Mouse (Mus musculus) heart, embryonic 13.5 days (tissue): ENCODE measurements around the gene Prkd2. TPM values are rescaled to one million over a fixed set of nuclear protein-coding genes. Genes with fewer than 3 reads are reported as not detected.

Source experiments
- ATAC-seq: fragments of 200-750 bp; cut with Nextera tagmentation; 2 replicates; pipeline ENCODE4 v1.8.0; 2017; ENCODE audit warnings: moderate TSS enrichment; ENCODE audit not compliant: insufficient number of reproducible peaks, low FRiP score, low TSS enrichment; ENCODE audit errors: extremely low read depth
- H3K27ac ChIP-seq: fragments of 300-500 bp; sonication (generic); replicated peaks from 2 replicates; pipeline ENCODE4 v1.5.1; 2015; ENCODE audit warnings: moderate library complexity, mild to moderate bottlenecking, inconsistent platforms
- H3K27me3 ChIP-seq: fragments of 300-500 bp; sonication (generic); replicated peaks from 2 replicates; pipeline ENCODE4 v1.6.1; 2015; ENCODE audit warnings: mild to moderate bottlenecking, inconsistent platforms
- H3K36me3 ChIP-seq: fragments of 300-500 bp; sonication (generic); 2 replicates; pipeline ENCODE4 v1.6.1; 2015; ENCODE audit warnings: mild to moderate bottlenecking, inconsistent platforms
- H3K4me1 ChIP-seq: fragments of 300-500 bp; sonication (generic); 2 replicates; pipeline ENCODE4 v1.6.1; 2015; ENCODE audit warnings: inconsistent platforms
- H3K4me2 ChIP-seq: fragments of 300-500 bp; sonication (generic); 2 replicates; pipeline ENCODE4 v1.6.1; 2015; ENCODE audit warnings: inconsistent platforms, mild to moderate bottlenecking, moderate library complexity
- H3K4me3 ChIP-seq: fragments of 300-500 bp; sonication (generic); 2 replicates; pipeline ENCODE4 v1.5.1; 2015; ENCODE audit warnings: moderate library complexity, mild to moderate bottlenecking, inconsistent platforms
- H3K9ac ChIP-seq: fragments of 300-500 bp; sonication (generic); 2 replicates; pipeline ENCODE4 v1.6.1; 2015; ENCODE audit warnings: inconsistent platforms, mild to moderate bottlenecking, moderate library complexity
- H3K9me3 ChIP-seq: fragments of 300-500 bp; sonication (generic); 2 replicates; pipeline ENCODE4 v1.6.1; 2016; ENCODE audit warnings: inconsistent platforms
- WGBS: fragments of 180-500 bp; shearing (Covaris S2); methylation state at CpG from one replicate; pipeline ENCODE4 v1.1.7; 2015; ENCODE audit warnings: mixed read lengths; 5-methylcytosine and 5-hydroxymethylcytosine counted together
- polyA plus RNA-seq: library from polyadenylated mRNA; unstranded; fragments of >200 nt; fragmentation: Nextera tagmentation; extraction: Ambion mirVana; gene quantifications from 2 replicates; pipeline ENCODE4 v1.2.1, GENCODE M21; 2015

The Prkd2 gene
- polyA plus RNA-seq, 1 experiment from 2014 or later, result 9.6 TPM

DNA sequence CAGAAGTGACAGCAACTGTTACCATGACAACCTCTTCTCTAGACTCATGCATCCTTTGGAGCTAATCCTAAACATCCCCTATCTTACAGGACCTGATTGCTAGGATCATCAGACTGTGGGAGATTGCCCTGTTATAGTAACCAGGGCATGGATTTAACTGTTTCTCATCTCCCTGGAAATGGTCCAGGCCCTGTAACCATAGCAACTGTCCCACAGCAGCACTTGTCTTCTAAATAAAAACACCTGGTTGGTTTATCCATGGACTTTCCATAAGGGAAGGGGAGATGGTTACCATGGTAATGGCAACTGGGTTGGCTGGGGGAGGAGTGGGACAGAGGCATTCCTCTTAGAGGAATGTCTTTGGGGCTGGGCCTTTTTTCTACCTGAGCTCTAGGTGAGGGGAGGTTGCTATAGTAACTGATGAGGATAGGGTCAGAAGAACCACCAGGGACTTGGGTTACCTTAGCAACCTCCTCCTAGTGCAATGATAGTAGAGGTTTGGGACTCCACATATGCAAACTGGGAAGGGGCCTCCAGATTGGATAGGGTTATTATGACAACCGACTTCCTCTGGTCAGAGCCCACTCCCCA, 27.3 kb upstream of the Prkd2 start, which contains the start of gene Strn4:
TSS of gene Strn4 (plus strand) at position 539 of the 591 bp plus-strand sequence.
- WGBS, result 19% methylated on average over 1 of the region's 1 CpGs
- no peaks in the 10 kb centered on the region for H3K9me3 ChIP-seq
- ATAC-seq, result no peak
- H3K4me2 ChIP-seq, result peak within 1 kb of the TSS; percentile 97
- peak within 1 kb of the TSS; percentile 99 for H3K9ac ChIP-seq
- H3K27me3 ChIP-seq, result peaks cover 28% of the 10 kb centered on the region
- H3K4me3 ChIP-seq, result peak within 1 kb of the TSS; percentile 98
- peak within 1 kb of the TSS; percentile 96 for H3K27ac ChIP-seq
- H3K36me3 ChIP-seq, result peaks cover 33% of the 10 kb centered on the region
- H3K4me1 ChIP-seq, result peaks cover 61% of the 10 kb centered on the region

DNA sequence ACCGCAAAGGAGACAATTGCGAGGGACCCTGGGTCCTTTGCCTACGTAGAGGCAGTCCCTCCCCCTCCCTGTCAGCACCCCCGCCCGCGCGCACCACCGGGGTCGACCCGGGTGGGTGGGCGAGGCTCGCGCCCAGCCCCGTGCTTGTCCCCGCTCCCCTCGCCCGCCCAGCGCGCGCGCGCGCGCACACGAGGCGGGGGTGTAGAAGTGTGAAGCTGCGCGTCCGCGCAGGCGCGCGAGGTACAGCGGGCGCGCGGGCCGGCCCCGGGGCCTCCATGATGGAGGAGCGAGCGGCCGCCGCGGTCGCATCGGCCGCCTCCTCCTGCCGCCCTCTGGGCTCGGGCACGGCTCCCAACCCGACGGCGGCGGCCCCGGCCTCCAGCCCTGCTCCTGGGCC, 26.6 kb upstream of the Prkd2 start:
- H3K9me3 ChIP-seq, result no peaks in the 10 kb centered on the region
- peak overlapping the region; percentile 98 for H3K4me3 ChIP-seq
- peak; percentile 72 for ATAC-seq
- peak overlapping the region; percentile 96 for H3K27ac ChIP-seq
- H3K27me3 ChIP-seq, result peaks cover 22% of the 10 kb centered on the region
- H3K36me3 ChIP-seq, result peaks cover 27% of the 10 kb centered on the region
- 0% methylated on average over 16 of the region's 55 CpGs for WGBS
- H3K4me1 ChIP-seq, result peaks cover 61% of the 10 kb centered on the region
- peak overlapping the region; percentile 99 for H3K9ac ChIP-seq
- peak overlapping the region; percentile 97 for H3K4me2 ChIP-seq

DNA sequence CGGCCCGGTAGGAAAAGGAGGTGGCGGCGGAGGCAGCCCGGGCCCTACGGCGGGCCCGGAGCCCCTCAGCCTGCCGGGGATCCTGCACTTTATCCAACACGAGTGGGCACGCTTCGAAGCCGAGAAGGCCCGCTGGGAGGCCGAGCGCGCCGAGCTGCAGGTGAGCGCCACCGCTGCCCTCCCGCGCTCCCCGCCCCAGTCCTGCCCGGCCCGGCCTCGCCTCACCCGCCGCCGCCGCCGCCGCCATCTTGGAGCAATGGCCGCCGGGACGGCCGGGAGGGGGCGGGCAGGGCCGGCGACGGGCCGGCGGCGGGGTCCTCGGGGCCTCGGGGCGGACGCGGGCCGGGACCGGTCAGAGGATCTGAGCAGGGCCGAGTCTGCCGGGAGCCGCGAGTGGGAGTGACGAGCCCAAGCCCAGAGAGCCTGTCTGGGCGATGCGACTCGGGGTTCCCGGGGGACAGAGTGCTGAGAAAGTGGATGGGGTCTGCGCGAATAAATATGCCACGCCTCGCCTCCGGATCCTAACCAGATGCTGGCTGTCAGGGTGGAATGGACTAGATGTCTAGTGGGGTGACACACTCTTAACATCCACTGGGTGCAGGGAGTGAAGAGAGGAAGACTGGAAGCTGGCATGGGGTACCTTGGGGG, 26.1 kb upstream of the Prkd2 start, which contains the start of gene Fkrp:
TSS of gene Fkrp (minus strand) at position 258 of the 648 bp plus-strand sequence.
- Histone ChIP-seq H3K27ac (peak within 1 kb of the TSS; percentile 96), H3K9me3 (no peaks in the 10 kb centered on the region), H3K9ac (peak within 1 kb of the TSS; percentile 99), H3K36me3 (peaks cover 26% of the 10 kb centered on the region), H3K4me1 (peaks cover 61% of the 10 kb centered on the region), H3K4me3 (peak within 1 kb of the TSS; percentile 98), H3K27me3 (peaks cover 17% of the 10 kb centered on the region), H3K4me2 (peak within 1 kb of the TSS; percentile 97)
- under 1% methylated on average over 60 of the region's 64 CpGs for WGBS
- ATAC-seq, result peak; percentile 65; the same call in 1 of the 2 replicates

DNA sequence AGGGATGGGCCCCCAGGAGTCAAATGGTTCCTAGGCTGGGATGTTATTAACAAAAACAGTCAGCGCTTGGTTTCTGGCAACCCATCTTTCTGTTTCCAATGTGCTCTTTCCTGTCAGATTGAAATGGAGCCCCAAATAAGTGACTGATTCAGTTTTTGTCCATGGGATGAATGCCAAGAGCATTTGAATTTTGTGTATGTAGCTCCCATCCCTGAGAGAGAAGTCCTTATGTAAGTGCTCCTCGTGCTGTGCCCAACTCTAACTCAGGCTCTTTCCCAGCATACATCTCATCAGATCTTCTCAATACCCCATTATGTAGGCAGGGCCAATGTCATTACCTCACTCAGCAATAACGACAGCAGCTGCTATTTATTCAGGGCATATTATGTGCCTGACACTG, 25.0 kb upstream of the Prkd2 start:
- 57% methylated on average over 3 of the region's 3 CpGs for WGBS
- Histone ChIP-seq H3K27me3 (peaks cover 6% of the 10 kb centered on the region; the same call in 1 of the 2 replicates), H3K4me3 (peak overlapping the region; percentile 98), H3K27ac (peak overlapping the region; percentile 96; the same call in 1 of the 2 replicates), H3K9me3 (no peaks in the 10 kb centered on the region), H3K36me3 (peaks cover 26% of the 10 kb centered on the region), H3K4me1 (peaks cover 69% of the 10 kb centered on the region), H3K9ac (peak overlapping the region; percentile 99), H3K4me2 (peak overlapping the region; percentile 97)
- no peak for ATAC-seq

DNA sequence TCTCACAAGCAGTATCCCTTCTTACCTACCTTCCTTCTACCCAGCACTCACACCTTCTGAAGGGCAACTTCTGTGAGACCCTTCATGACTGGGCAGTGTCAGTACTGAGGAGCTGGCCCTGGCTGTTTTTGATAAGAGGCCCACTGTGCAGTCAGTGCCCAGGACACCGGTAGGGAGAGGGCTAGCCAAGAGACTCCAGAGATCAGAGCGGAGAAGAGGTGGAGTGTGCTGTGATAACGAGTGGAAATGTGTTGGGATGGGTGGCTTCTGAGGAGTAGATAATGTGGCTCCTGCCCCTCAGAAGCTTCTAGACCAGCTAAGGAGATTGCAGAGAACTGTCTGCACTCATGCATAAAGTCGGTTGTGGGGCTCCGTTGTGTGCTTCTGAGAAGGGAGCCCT, 22.9 kb upstream of the Prkd2 start:
- Histone ChIP-seq H3K4me3 (no peak overlapping the region), H3K4me1 (peaks cover 86% of the 10 kb centered on the region), H3K9me3 (no peaks in the 10 kb centered on the region), H3K27ac (no peak overlapping the region), H3K36me3 (peaks cover 24% of the 10 kb centered on the region), H3K9ac (peak overlapping the region; percentile 28; the same call in 1 of the 2 replicates), H3K27me3 (no peaks in the 10 kb centered on the region), H3K4me2 (peak overlapping the region; percentile 1; the same call in 1 of the 2 replicates)
- no peak for ATAC-seq
- WGBS, result 31% methylated on average over 5 of the region's 5 CpGs

DNA sequence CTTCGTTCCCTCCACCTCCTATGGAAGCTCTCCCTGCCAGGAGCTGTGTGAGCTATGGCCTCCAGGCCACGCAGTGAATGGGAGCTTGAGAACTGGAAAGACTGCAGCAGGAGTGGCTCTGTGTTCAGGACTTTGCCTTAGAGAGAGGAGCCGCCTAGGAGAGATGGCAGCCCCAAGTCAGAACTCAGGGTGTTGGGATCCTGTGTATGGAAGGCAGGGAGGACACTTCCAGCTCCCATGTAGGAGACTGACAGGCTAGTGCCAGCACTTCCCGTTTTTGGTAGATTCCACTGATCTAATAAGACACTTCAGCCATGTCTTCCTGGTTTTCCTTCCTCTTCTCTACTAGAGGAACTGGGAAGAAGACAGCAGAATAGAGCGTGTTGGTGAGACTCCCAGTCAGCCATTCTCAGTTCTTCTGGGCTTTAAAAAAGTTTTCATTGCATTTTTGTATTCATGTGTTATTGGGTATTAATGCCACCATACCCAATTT, 22.4 kb upstream of the Prkd2 start:
- no peak for ATAC-seq
- Histone ChIP-seq H3K4me1 (peaks cover 82% of the 10 kb centered on the region), H3K9ac (peak overlapping the region; percentile 28; the same call in 1 of the 2 replicates)

DNA sequence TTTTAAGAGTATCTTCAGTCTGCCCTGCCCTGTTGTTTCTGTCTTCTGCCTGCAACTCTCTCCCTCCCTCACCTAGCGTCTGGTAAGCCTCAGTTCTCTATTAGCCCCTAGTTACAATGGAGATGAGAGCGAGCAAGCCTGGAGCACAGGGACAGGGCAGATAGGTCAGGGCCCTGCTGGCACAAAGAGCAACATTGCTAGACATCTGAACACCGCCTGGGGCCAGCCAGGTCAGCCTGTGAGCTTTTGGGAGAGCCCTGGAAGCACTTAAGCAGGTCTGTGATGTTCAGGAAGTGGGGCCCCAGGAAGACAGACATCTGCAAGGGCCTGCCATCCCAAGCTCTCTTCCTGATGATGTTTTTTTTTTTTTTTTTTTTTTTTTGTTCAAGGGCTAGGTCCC, 21.6 kb upstream of the Prkd2 start:
- no peak for ATAC-seq
- H3K36me3 ChIP-seq, result peaks cover 35% of the 10 kb centered on the region
- no peaks in the 10 kb centered on the region for H3K27me3 ChIP-seq
- H3K9me3 ChIP-seq, result no peaks in the 10 kb centered on the region
- peak overlapping the region; percentile 28; the same call in 1 of the 2 replicates for H3K9ac ChIP-seq
- peak overlapping the region; percentile 21; the same call in 1 of the 2 replicates for H3K4me2 ChIP-seq
- peak overlapping the region; percentile 36 for H3K27ac ChIP-seq
- peaks cover 82% of the 10 kb centered on the region for H3K4me1 ChIP-seq
- H3K4me3 ChIP-seq, result no peak overlapping the region
- WGBS, result 28% methylated on average over 3 of the region's 3 CpGs

More for the DNA sequence above, 22.4 kb upstream of the Prkd2 start:
- Histone ChIP-seq H3K27me3 (no peaks in the 10 kb centered on the region), H3K36me3 (peaks cover 27% of the 10 kb centered on the region), H3K4me2 (0 out of 2 replicates have a peak overlapping the region, but pooled peaks have one; percentile 1), H3K27ac (no peak overlapping the region), H3K4me3 (no peak overlapping the region), H3K9me3 (no peaks in the 10 kb centered on the region)
- WGBS, result 55% methylated on average over 5 of the region's 5 CpGs

DNA sequence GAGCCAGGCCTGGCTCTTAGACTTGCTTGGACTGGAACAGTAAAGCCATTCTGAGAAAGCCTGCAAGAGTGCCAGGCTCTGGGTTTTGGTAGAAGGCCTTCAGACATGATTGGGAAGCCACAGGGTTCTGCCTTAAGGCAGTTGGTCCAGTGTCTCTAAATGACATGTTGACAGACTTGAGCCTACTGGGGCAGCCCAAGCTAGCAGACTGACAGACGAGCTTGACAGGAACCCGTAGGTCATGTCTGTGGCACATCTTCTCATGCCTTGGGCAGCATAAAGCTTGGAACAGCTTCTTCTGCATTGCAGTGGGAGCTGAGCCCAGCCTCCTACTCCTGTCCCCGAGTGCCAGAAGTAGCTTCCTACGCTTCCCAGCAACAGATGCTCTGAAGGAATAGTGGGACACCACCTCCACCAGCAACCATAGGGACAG, 21.0 kb upstream of the Prkd2 start:
- no peak overlapping the region for H3K4me3 ChIP-seq
- peaks cover 41% of the 10 kb centered on the region for H3K36me3 ChIP-seq
- H3K27ac ChIP-seq, result no peak overlapping the region
- H3K9me3 ChIP-seq, result no peaks in the 10 kb centered on the region
- 69% methylated on average over 4 of the region's 4 CpGs for WGBS
- peaks cover 88% of the 10 kb centered on the region for H3K4me1 ChIP-seq
- no peaks in the 10 kb centered on the region for H3K27me3 ChIP-seq
- H3K4me2 ChIP-seq, result no peak overlapping the region
- H3K9ac ChIP-seq, result 0 out of 2 replicates have a peak overlapping the region, but pooled peaks have one; percentile 24
- ATAC-seq, result no peak

DNA sequence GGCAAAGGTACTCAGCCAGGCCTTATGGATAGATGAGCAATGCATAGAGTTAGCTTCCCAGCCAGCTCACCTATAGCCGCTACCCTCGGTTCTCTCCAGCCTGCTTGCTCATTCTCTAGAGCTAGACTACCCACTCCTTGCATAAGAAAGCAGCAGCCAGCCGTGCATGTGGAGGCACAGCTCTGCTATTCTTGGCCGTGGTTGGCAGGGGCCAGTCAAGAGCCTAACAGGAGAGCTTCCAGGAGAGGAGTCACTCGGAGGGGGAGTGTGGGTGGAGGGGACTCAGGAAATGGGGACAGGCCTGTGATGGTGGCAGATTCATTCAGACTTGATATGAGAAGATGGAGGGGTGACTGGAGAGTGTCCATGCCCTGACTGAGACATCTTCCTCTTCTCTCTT, 19.0 kb upstream of the Prkd2 start:
- ATAC-seq, result peak; percentile 21; the same call in 1 of the 2 replicates
- Histone ChIP-seq H3K4me3 (no peak overlapping the region), H3K27ac (peak overlapping the region; percentile 48), H3K9ac (peak overlapping the region; percentile 20; the same call in 1 of the 2 replicates), H3K4me2 (no peak overlapping the region), H3K4me1 (peaks cover 75% of the 10 kb centered on the region), H3K27me3 (no peaks in the 10 kb centered on the region), H3K36me3 (peaks cover 61% of the 10 kb centered on the region), H3K9me3 (no peaks in the 10 kb centered on the region)
- 35% methylated on average over 5 of the region's 5 CpGs for WGBS

DNA sequence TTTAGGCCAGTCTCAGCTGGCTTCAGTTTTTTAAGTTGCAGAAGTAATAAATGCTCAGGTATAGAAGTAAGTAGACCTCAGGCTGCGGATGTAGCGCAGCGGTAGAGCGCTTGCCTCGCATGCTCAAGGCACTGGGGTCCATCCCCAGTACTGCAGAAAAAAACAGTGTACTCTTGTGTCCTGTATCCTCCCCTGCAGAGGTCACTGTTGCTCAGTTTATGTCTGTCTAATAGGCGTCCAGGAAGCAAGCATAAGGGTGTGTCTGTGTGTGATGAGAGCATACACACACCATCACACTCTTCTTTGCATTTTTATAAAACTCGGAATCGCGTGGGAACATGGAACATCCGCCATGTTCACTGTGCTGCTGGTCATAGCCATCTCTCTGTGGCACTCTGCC, 16.9 kb upstream of the Prkd2 start:
- no peak overlapping the region for H3K4me3 ChIP-seq
- no peak overlapping the region for H3K27ac ChIP-seq
- peaks cover 55% of the 10 kb centered on the region for H3K4me1 ChIP-seq
- no peak overlapping the region for H3K4me2 ChIP-seq
- no peaks in the 10 kb centered on the region for H3K27me3 ChIP-seq
- no peak overlapping the region for H3K9ac ChIP-seq
- WGBS, result 82% methylated on average over 10 of the region's 10 CpGs
- peaks cover 82% of the 10 kb centered on the region for H3K36me3 ChIP-seq
- no peaks in the 10 kb centered on the region for H3K9me3 ChIP-seq
- ATAC-seq, result no peak

DNA sequence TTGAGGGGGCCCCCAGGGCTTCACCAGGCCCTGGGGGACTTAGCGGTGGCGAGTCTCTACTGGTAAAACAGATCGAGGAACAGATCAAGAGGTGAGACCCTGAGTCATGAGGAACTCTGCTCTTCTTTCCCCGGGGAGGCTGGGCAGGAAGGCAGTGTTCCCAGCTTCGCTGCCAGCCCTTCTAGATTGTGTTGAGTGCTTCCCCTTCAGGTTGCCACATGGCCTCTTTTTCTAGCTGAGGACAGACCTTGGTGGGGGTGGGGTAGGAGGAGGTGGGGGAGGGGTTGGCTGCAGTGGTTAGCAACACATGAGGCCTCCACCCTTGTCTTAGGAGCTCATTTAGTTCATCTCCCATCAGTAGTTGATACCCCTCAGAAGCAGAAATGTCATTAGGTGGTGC, 16.1 kb upstream of the Prkd2 start:
- H3K27ac ChIP-seq, result no peak overlapping the region
- 48% methylated on average over 5 of the region's 5 CpGs for WGBS
- H3K36me3 ChIP-seq, result peaks cover 90% of the 10 kb centered on the region

More for the DNA sequence above, 16.1 kb upstream of the Prkd2 start:
- peak overlapping the region; percentile 61; the same call in 1 of the 2 replicates for H3K9ac ChIP-seq
- H3K9me3 ChIP-seq, result no peaks in the 10 kb centered on the region
- H3K4me2 ChIP-seq, result no peak overlapping the region
- no peak overlapping the region for H3K4me3 ChIP-seq
- no peak for ATAC-seq
- H3K4me1 ChIP-seq, result peaks cover 47% of the 10 kb centered on the region
- no peaks in the 10 kb centered on the region for H3K27me3 ChIP-seq
